Mouse (Mus musculus) forebrain, embryonic 14.5 days (tissue): Measurements from ENCODE around the gene Cpped1. TPM values are rescaled to one million over a fixed set of nuclear protein-coding genes. Genes with fewer than 3 reads are reported as not detected.

Source experiments
- ATAC-seq: fragments of 200-750 bp; cut with Nextera tagmentation; 2 replicates; pipeline ENCODE4 v1.8.0; 2017; ENCODE audit warnings: mild to moderate bottlenecking, moderate library complexity
- DNase-seq: peaks from one replicate; pipeline ENCODE4 v3.0.0-alpha.2; 2015; ENCODE audit warnings: low spot score
- H3K27ac ChIP-seq: fragments of 300-500 bp; sonication (generic); 2 replicates; pipeline ENCODE4 v1.5.1; 2014; ENCODE audit warnings: low read depth, mild to moderate bottlenecking, control low read depth, low read length, moderate library complexity
- H3K27me3 ChIP-seq: fragments of 300-500 bp; sonication (generic); replicated peaks from 2 replicates; pipeline ENCODE4 v1.6.1; 2014; ENCODE audit warnings: low read length, control low read depth, mixed read lengths; ENCODE audit not compliant: control insufficient read depth, insufficient read depth
- H3K36me3 ChIP-seq: fragments of 300-500 bp; sonication (generic); 2 replicates; pipeline ENCODE4 v1.6.1; 2014; ENCODE audit warnings: low read length, control low read depth; ENCODE audit not compliant: control insufficient read depth, insufficient read depth
- H3K4me1 ChIP-seq: fragments of 300-500 bp; sonication (generic); 2 replicates; pipeline ENCODE4 v1.6.1; 2014; ENCODE audit warnings: antibody characterized with exemption, low read length, control low read depth; ENCODE audit not compliant: control insufficient read depth, insufficient read depth
- H3K4me2 ChIP-seq: fragments of 300-500 bp; sonication (generic); 2 replicates; pipeline ENCODE4 v1.6.1; 2014; ENCODE audit warnings: mild to moderate bottlenecking, control low read depth, low read length
- H3K4me3 ChIP-seq: fragments of 300-500 bp; sonication (generic); 2 replicates; pipeline ENCODE4 v1.5.1; 2014; ENCODE audit warnings: low read depth, low read length, control low read depth
- H3K9ac ChIP-seq: fragments of 300-500 bp; sonication (generic); 2 replicates; pipeline ENCODE4 v1.6.1; 2014; ENCODE audit warnings: mild to moderate bottlenecking, low read length, control low read depth, moderate library complexity
- H3K9me3 ChIP-seq: fragments of 300-500 bp; sonication (generic); replicated peaks from 2 replicates; pipeline ENCODE4 v1.6.1; 2016; ENCODE audit warnings: low read length, control low read depth, mixed read lengths; ENCODE audit not compliant: control insufficient read depth
- WGBS: fragments of 180-500 bp; shearing (Covaris S2); extraction: QIAGEN DNeasy Blood & Tissue Kit; methylation state at CpG from one replicate; pipeline ENCODE4 v1.1.7; 2014; 5-methylcytosine and 5-hydroxymethylcytosine counted together
- polyA plus RNA-seq: library from polyadenylated mRNA; unstranded; fragments of >200 nt; fragmentation: Nextera tagmentation; extraction: Ambion mirVana; gene quantifications from 2 replicates; pipeline ENCODE4 v1.2.1, GENCODE M21; 2014

Cpped1 gene
- polyA plus RNA-seq, 1 experiment from 2014 or later = 19.8 TPM

- no peak for DNase-seq
- Histone ChIP-seq H3K27me3 (no peaks in the 10 kb centered on the region), H3K9me3 (no peaks in the 10 kb centered on the region), H3K36me3 (no peaks in the 10 kb centered on the region), H3K27ac (no peak overlapping the region), H3K4me2 (no peak overlapping the region), H3K9ac (no peak overlapping the region), H3K4me1 (no peaks in the 10 kb centered on the region), H3K4me3 (no peak overlapping the region)
- 90% methylated on average over 6 of the region's 6 CpGs for WGBS
- no peak for ATAC-seq
Observed at GRCm38 (mm10) chr16:11900341-11900740, 8.9 kb downstream of the Cpped1 start.

- Histone ChIP-seq H3K36me3 (no peaks in the 10 kb centered on the region), H3K27me3 (no peaks in the 10 kb centered on the region), H3K4me3 (no peak overlapping the region), H3K9me3 (no peaks in the 10 kb centered on the region), H3K4me2 (no peak overlapping the region), H3K4me1 (no peaks in the 10 kb centered on the region), H3K27ac (no peak overlapping the region), H3K9ac (no peak overlapping the region)
- DNase-seq = no peak
- ATAC-seq = no peak
- 78% methylated on average over 5 of the region's 5 CpGs for WGBS
Observed at GRCm38 (mm10) chr16:11896411-11896810, 12.8 kb downstream of the Cpped1 start.

- Histone ChIP-seq H3K27ac (no peak overlapping the region), H3K9ac (no peak overlapping the region), H3K4me2 (no peak overlapping the region), H3K4me1 (no peaks in the 10 kb centered on the region), H3K9me3 (no peaks in the 10 kb centered on the region), H3K36me3 (no peaks in the 10 kb centered on the region), H3K4me3 (no peak overlapping the region), H3K27me3 (no peaks in the 10 kb centered on the region)
- ATAC-seq (no peak), DNase-seq (no peak)
- 84% methylated on average over 3 of the region's 3 CpGs for WGBS
Observed at GRCm38 (mm10) chr16:11894877-11895276, 14.4 kb downstream of the Cpped1 start.

GRCm38 (mm10) chr16:11890186-11890585 lies 19.1 kb downstream of the Cpped1 start:
- Histone ChIP-seq H3K27me3 (no peaks in the 10 kb centered on the region), H3K4me3 (no peak overlapping the region), H3K36me3 (0 out of 2 replicates have a peak, but pooled peaks cover 4% of the 10 kb centered on the region), H3K4me2 (no peak overlapping the region), H3K4me1 (no peaks in the 10 kb centered on the region), H3K9me3 (no peaks in the 10 kb centered on the region), H3K27ac (no peak overlapping the region), H3K9ac (no peak overlapping the region)
- 68% methylated on average over 3 of the region's 3 CpGs for WGBS
- DNase-seq = no peak
- no peak for ATAC-seq

- ATAC-seq (no peak), DNase-seq (no peak)
- Histone ChIP-seq H3K4me1 (no peaks in the 10 kb centered on the region), H3K9ac (no peak overlapping the region), H3K9me3 (no peaks in the 10 kb centered on the region), H3K27ac (no peak overlapping the region), H3K4me3 (no peak overlapping the region), H3K36me3 (0 out of 2 replicates have a peak, but pooled peaks cover 4% of the 10 kb centered on the region), H3K4me2 (no peak overlapping the region), H3K27me3 (no peaks in the 10 kb centered on the region)
- 89% methylated on average over 3 of the region's 3 CpGs for WGBS
Observed at GRCm38 (mm10) chr16:11889741-11890140, 19.5 kb downstream of the Cpped1 start.

- no peak overlapping the region for H3K9ac ChIP-seq
- DNase-seq = peak; percentile 48
- ATAC-seq = no peak
- no peaks in the 10 kb centered on the region for H3K27me3 ChIP-seq
- 0 out of 2 replicates have a peak, but pooled peaks cover 4% of the 10 kb centered on the region for H3K36me3 ChIP-seq
- 48% methylated on average over 6 of the region's 6 CpGs for WGBS
- H3K4me3 ChIP-seq = no peak overlapping the region
- no peaks in the 10 kb centered on the region for H3K4me1 ChIP-seq
- no peak overlapping the region for H3K4me2 ChIP-seq
- H3K27ac ChIP-seq = no peak overlapping the region
- no peaks in the 10 kb centered on the region for H3K9me3 ChIP-seq
Observed at GRCm38 (mm10) chr16:11881795-11882194, 27.4 kb downstream of the Cpped1 start.

- 91% methylated on average over 6 of the region's 6 CpGs for WGBS
- no peaks in the 10 kb centered on the region for H3K27me3 ChIP-seq
- no peak overlapping the region for H3K9ac ChIP-seq
- no peak for ATAC-seq
- H3K9me3 ChIP-seq = no peaks in the 10 kb centered on the region
- DNase-seq = no peak
- H3K36me3 ChIP-seq = no peaks in the 10 kb centered on the region
- no peak overlapping the region for H3K4me2 ChIP-seq
- H3K4me3 ChIP-seq = no peak overlapping the region
- H3K4me1 ChIP-seq = no peaks in the 10 kb centered on the region
- H3K27ac ChIP-seq = no peak overlapping the region
Observed at GRCm38 (mm10) chr16:11880461-11880860, 28.8 kb downstream of the Cpped1 start.

GRCm38 (mm10) chr16:11879196-11879595 lies 30.0 kb downstream of the Cpped1 start:
- no peak overlapping the region for H3K4me3 ChIP-seq
- DNase-seq = peak; percentile 5
- no peaks in the 10 kb centered on the region for H3K9me3 ChIP-seq
- H3K4me2 ChIP-seq = no peak overlapping the region
- H3K27ac ChIP-seq = no peak overlapping the region
- H3K9ac ChIP-seq = no peak overlapping the region
- ATAC-seq = no peak
- no peaks in the 10 kb centered on the region for H3K4me1 ChIP-seq
- WGBS = 62% methylated on average over 6 of the region's 6 CpGs
- no peaks in the 10 kb centered on the region for H3K27me3 ChIP-seq
- H3K36me3 ChIP-seq = no peaks in the 10 kb centered on the region

GRCm38 (mm10) chr16:11875227-11875626 lies 34.0 kb downstream of the Cpped1 start:
- H3K4me1 ChIP-seq = no peaks in the 10 kb centered on the region
- H3K9me3 ChIP-seq = no peaks in the 10 kb centered on the region
- H3K36me3 ChIP-seq = no peaks in the 10 kb centered on the region
- H3K27me3 ChIP-seq = no peaks in the 10 kb centered on the region
- H3K4me3 ChIP-seq = no peak overlapping the region
- DNase-seq (no peak), ATAC-seq (no peak)
- no peak overlapping the region for H3K4me2 ChIP-seq
- 82% methylated on average over 5 of the region's 5 CpGs for WGBS
- no peak overlapping the region for H3K9ac ChIP-seq
- H3K27ac ChIP-seq = no peak overlapping the region
